Mouse (Mus musculus): ENCODE results near the gene Rbbp7.

The Rbbp7 gene

DNA sequence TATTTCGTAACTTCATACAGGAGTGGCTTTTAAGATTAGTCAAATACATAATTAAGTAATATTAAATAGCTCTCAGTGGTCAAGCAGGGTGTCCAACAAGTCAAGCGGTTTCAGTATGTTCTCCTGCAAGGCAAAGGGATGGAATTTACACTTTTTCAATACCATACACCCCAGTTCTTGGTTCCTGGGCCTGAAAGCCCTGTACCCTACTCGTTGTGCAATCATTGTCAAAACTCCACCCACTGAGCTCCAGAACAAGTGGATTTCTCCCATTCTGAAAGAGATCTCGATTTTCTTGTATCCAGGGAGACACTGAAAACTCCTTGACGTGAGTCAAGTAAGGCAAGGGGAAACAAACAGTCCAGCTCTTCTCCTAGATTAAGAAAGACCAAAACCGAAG lies 67.8 kb downstream of the Rbbp7 start:
- DNase-seq: no peak

Data from kidney, postnatal 25 days (tissue).